Mouse (Mus musculus) testis, adult 2 months (tissue): ENCODE data around the gene Rad1. TPM values are rescaled to one million over a fixed set of nuclear protein-coding genes. Genes with fewer than 3 reads are reported as not detected.
"Not testable (repeated sequence)": the region's sequence is repeated elsewhere in the genome, so short reads cannot be mapped to it uniquely, and the experiment has no call there.

Experiments used
- H3K27ac ChIP-seq: fragments of 200-500 bp; 2 replicates; pipeline ENCODE4 v1.5.1; 2012; ENCODE audit warnings: low read depth, low read length; ENCODE audit not compliant: control insufficient read depth, insufficient read depth
- H3K27me3 ChIP-seq: fragments of 200-500 bp; 2 replicates; pipeline ENCODE4 v1.6.1; 2012; ENCODE audit warnings: mild to moderate bottlenecking, low read length, moderate library complexity; ENCODE audit not compliant: control insufficient read depth, insufficient read depth
- H3K36me3 ChIP-seq: fragments of 200-500 bp; 2 replicates; pipeline ENCODE4 v1.6.1; 2012; ENCODE audit warnings: mild to moderate bottlenecking, low read length; ENCODE audit not compliant: control insufficient read depth, insufficient read depth
- H3K4me1 ChIP-seq: fragments of 200-500 bp; 2 replicates; pipeline ENCODE4 v1.6.1; 2012; ENCODE audit warnings: low read length; ENCODE audit not compliant: control insufficient read depth, insufficient read depth
- H3K4me3 ChIP-seq: fragments of 200-500 bp; 2 replicates; pipeline ENCODE4 v1.5.1; 2012; ENCODE audit warnings: low read depth, mild to moderate bottlenecking, low read length, moderate library complexity, mixed read lengths; ENCODE audit not compliant: control insufficient read depth
- CTCF ChIP-seq: fragments of 200-500 bp; IDR thresholded peaks from 2 replicates; pipeline ENCODE4 v1.5.1; 2012; ENCODE audit warnings: low read depth, mild to moderate bottlenecking, inconsistent platforms, low read length, moderate library complexity; ENCODE audit not compliant: control insufficient read depth, insufficient read depth, insufficient replicate concordance
- POLR2A ChIP-seq: fragments of 200-500 bp; IDR thresholded peaks from 2 replicates; pipeline ENCODE4 v1.6.1; 2012; ENCODE audit warnings: low read depth, mild to moderate bottlenecking, inconsistent platforms, low read length, moderate library complexity; ENCODE audit not compliant: control insufficient read depth
- polyA plus RNA-seq: library from polyadenylated mRNA; depleted of rRNA; stranded (reverse); fragments of >200 nt; gene quantifications from 2 replicates; pipeline ENCODE4 v1.2.3, GENCODE M21; 2012; rRNA removed

Gene Rad1
- polyA plus RNA-seq, 1 experiment: 10.6 TPM

DNA sequence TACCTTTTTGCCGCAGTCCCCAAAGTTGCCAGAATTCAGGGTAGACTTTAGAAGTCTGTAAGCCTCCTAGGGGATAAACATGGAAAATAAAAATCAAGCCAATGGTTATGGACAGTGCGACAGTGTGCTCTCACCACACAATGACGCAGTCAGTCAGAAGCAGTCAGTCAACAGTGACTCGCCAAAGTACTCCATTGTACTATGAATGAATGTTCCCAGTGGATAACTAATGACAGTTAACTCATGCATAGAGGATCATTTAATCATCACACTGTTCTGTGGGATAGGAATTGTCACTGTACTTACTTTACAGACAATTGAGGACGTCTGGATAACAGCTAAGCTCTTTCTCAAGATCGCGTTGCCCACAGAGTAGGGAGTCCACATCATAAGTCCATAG is 29.3 kb downstream of the Rad1 start:
- H3K27ac ChIP-seq: no peak overlapping the region
- no peak for TF ChIP-seq CTCF
- TF ChIP-seq POLR2A: no peak
- peaks cover 3% of the 10 kb centered on the region; the same call in 1 of the 2 replicates for H3K4me1 ChIP-seq
- no peak overlapping the region for H3K4me3 ChIP-seq
- no peaks in the 10 kb centered on the region for H3K36me3 ChIP-seq
- H3K27me3 ChIP-seq: no peaks in the 10 kb centered on the region

- Histone ChIP-seq H3K4me3 (no peak overlapping the region), H3K27ac (no peak overlapping the region), H3K36me3 (no peaks in the 10 kb centered on the region), H3K4me1 (no peaks in the 10 kb centered on the region), H3K27me3 (no peaks in the 10 kb centered on the region)
- TF ChIP-seq CTCF: no peak
- no peak for TF ChIP-seq POLR2A
Observed at GRCm38 (mm10) chr15:10525896-10526295, 40.1 kb downstream of the Rad1 start.

DNA sequence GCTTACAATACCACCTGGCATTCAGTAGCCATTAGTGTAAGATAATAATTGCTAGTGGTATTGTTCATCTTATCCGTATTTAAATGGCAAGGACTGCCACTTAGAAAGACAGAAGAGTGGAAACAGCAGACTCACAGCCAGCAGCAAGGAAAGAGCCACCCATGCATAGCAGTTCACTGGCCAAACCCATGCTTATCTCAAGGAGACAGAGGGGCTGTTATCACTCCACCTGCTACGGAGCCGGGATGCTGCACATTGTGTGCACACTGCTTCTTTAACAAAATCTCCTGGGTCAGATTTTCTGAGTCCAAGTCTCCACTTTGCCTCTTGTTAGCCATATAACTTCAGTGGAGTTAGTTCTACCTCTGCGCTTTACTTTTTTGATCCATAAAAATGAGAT is 45.5 kb downstream of the Rad1 start:
- Histone ChIP-seq H3K27ac (no peak overlapping the region), H3K4me3 (no peak overlapping the region), H3K36me3 (no peaks in the 10 kb centered on the region), H3K4me1 (no peaks in the 10 kb centered on the region), H3K27me3 (no peaks in the 10 kb centered on the region)
- no peak for TF ChIP-seq POLR2A
- TF ChIP-seq CTCF: no peak

GRCm38 (mm10) chr15:10533361-10533760 is 47.5 kb downstream of the Rad1 start:
- not testable (repeated sequence) for H3K4me3 ChIP-seq, H3K36me3 ChIP-seq, H3K27ac ChIP-seq, H3K4me1 ChIP-seq, H3K27me3 ChIP-seq

DNA sequence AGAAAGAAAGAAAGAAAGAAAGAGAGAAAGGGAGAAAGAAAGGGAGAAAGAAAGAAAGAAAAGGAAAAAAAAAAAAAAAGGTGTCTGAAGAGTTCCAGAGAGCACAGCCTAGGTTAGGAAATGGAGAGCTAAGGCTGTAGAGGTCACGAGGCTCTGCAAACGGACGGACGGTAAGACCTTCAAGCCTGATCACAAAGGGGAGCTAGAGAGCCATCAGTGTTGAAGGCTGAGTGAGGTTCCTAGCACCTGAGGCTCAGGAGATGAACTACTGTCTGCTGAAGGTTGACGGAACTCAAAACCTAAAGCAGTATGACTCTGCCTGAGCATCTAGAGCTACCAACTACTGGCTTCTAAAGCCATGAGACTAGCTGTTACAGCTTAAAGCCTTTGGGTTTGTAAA is 48.8 kb downstream of the Rad1 start:
- Histone ChIP-seq H3K27ac (no peak overlapping the region), H3K4me3 (no peak overlapping the region), H3K27me3 (no peaks in the 10 kb centered on the region), H3K36me3 (no peaks in the 10 kb centered on the region), H3K4me1 (no peaks in the 10 kb centered on the region)
- TF ChIP-seq CTCF (no peak), POLR2A (no peak)

- H3K27me3 ChIP-seq: no peaks in the 10 kb centered on the region
- H3K27ac ChIP-seq: no peak overlapping the region
- H3K4me3 ChIP-seq: no peak overlapping the region
- no peaks in the 10 kb centered on the region for H3K36me3 ChIP-seq
- H3K4me1 ChIP-seq: no peaks in the 10 kb centered on the region
- TF ChIP-seq CTCF: no peak
- TF ChIP-seq POLR2A: no peak
Observed at GRCm38 (mm10) chr15:10535969-10536368, 50.2 kb downstream of the Rad1 start.

DNA sequence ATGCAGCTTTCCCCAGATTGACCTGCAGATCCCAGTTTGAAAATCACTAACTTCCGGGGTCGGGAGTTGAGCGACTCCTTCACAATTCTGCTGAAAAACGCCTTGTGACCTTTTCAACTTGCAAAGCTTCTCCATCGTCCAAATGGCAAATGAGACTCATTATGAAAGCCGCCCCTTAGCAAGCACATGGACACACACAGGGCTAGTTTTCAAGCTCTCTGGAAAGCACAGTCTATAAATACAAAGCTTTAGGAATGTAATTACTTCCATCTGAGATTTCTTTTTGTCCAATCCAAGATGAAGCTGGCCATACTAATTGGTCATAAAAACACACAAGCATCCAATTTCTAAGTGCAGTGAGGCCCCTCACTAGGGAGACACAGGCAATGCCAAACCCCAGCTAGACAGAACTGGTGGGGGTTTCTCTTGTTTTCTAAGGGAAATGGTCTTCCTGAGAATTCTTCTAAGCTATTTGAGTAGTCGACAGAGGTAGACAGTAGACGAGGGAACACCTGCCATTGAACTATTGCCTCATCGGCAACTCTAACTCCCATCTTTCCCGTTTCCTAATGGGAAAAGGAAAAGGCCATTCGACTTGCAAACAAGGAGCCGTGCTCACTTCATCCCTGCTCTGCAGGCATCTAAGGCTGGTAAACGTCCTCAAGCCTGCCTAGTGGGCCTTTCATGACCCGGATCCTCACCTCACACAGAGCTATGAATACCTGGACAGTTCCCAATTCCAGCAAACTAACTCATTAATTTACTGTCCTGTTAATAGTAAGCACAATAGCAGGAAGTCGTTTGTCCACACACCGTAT is 54.7 kb downstream of the Rad1 start:
- H3K27ac ChIP-seq: no peak overlapping the region
- H3K4me3 ChIP-seq: no peak overlapping the region
- no peak for TF ChIP-seq POLR2A
- no peak for TF ChIP-seq CTCF
- no peaks in the 10 kb centered on the region for H3K27me3 ChIP-seq
- H3K36me3 ChIP-seq: no peaks in the 10 kb centered on the region
- no peaks in the 10 kb centered on the region for H3K4me1 ChIP-seq

Other genes with a start within 250 kb of the Rad1 start
- gene Gm21973, start 160.6 kb upstream of the Rad1 start, polyA plus RNA-seq: not detected in 2 replicates
- 0.07 TPM in 1 of 2 replicates, not detected in the other for gene Agxt2, start 127.5 kb upstream of the Rad1 start, polyA plus RNA-seq
- gene Dnajc21, start 15.5 kb upstream of the Rad1 start, polyA plus RNA-seq: 12.1 and 14.0 TPM in 2 replicates
- 3.2 and 4.1 TPM in 2 replicates for gene Brix1, start 71 bp upstream of the Rad1 start, polyA plus RNA-seq
- 125 and 138 TPM in 2 replicates for gene Ttc23l, start 72.7 kb downstream of the Rad1 start, polyA plus RNA-seq
- gene Rai14, start 228.6 kb downstream of the Rad1 start, polyA plus RNA-seq: 66.8 and 80.0 TPM in 2 replicates